Mouse (Mus musculus): ENCODE results near the gene 1700019D03Rik.

The 1700019D03Rik gene

DNA sequence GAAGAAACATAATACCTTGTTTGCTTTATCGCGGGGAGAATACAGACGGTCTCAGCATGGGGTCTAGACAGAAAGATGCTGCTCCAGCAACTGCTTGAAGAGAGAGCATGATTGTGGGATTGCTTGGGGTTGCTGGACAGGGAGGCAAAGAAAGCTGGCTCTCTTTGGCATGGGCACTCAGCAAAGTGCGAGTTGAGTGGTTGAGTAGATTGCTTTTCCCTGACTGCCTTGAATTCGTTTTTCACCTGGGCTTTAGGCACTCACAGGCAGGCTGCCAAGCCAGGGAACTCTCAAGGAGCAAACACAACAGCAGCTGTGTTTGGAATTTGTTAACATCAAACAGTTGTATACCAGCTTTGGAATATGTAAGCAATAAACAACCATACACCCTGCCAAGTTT lies at the start of gene 1700019D03Rik:
1700019D03Rik (minus strand) TSS at position 101 of the 400 bp plus-strand sequence.
- DNase-seq (ENCODE audit: low spot score), result no peak

GRCm38 (mm10) chr1:53063921-53064320 lies 43.9 kb upstream of the 1700019D03Rik start:
- DNase-seq (ENCODE audit: low spot score), result no peak

DNA sequence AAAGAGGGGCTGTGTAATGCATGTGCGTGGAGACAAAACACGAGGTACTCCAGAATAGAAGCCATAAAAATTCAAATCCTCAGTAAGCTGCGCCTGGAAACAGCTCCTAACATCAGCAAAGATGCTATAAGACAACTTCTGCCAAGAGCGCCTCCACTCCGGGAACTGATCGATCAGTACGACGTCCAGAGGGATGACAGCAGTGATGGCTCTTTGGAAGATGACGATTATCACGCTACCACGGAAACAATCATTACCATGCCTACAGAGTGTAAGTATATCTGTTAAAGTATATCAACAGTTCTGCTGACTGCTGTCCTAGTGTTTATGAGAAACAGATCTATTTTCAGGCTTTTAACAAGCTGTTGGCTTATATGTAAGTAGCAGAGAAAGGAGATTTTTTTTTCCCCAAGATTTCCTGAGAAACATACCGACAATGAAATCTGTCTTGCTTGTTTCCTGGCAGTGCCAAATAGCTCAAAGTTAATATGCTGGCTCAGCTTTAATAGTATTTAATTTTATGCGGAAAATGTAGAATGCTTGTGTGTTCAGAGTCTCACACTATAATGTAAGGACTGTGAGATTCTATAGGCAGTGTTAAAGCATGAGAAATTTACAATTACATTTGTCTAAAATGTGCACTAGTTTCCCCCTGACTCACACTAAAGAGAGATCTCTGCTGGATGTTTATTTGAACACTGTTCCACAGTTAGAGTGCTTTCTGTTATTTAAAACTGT lies 42.1 kb upstream of the 1700019D03Rik start:
- DNase-seq (ENCODE audit: low spot score), result no peak

DNA sequence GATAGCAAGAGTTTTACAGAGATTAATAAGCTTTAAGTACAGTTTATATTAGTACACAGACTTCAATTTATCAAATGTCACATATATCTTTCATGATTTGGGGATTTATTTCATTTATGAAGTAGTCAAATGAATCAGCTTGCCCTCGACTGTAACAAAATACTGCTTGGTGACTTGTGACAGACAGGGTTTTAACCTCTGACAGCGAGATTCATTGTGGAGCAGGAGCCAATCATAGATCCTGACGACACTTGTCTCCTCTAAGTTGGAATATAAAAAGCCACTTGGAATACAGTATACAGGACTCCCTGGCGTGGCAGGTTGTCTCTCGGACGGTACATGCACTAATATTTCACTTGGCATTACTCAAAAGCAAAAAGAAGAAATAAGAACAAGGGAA lies 41.4 kb upstream of the 1700019D03Rik start, which contains the start of gene Mstn:
Mstn (plus strand) TSS at position 301 of the 400 bp plus-strand sequence.
- no peak for DNase-seq (ENCODE audit: low spot score)

GRCm38 (mm10) chr1:53060499-53060898 lies 40.5 kb upstream of the 1700019D03Rik start:
- DNase-seq (ENCODE audit: low spot score), result no peak

- DNase-seq (ENCODE audit: low spot score), result no peak
These were observed 39.1 kb upstream of the 1700019D03Rik start for GRCm38 (mm10) chr1:53059106-53059505.

GRCm38 (mm10) chr1:53053087-53054022 lies 33.4 kb upstream of the 1700019D03Rik start:
- DNase-seq (ENCODE audit: low spot score), result peak; percentile 58

DNA sequence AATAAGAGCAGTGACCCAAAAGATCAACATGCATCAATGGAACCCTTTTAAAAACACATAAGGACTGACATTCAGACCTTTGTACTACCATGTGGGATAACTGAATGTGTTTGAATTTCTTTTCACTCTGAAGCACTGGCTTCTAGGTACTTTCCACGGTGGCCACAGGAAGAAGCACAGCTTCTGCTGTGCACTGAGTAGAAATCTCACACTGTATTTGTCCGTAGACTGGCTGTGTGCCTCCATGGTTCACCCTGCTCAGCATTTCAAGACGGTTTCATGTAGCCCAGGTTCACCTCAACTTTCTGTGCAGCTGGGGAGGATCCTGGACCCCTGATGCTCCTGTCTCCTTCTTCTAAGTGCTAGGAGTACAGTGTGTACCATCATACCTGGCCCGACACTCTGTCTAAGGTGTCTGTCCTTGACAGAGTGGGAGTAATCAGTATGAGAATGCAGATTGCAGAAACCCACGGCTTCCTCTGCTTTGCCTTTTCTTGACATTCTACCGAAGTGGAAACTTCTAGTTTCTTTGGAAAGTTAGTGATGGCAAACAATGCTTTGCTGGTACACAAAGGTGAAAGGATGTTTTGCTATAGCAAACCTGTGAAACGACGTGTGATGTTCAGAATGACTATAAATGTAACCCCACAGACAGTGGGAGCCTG lies 29.9 kb upstream of the 1700019D03Rik start:
- no peak for DNase-seq (ENCODE audit: low spot score)

GRCm38 (mm10) chr1:53037443-53037871 lies 17.5 kb upstream of the 1700019D03Rik start:
- no peak for DNase-seq (ENCODE audit: low spot score)

- DNase-seq (ENCODE audit: low spot score), result no peak
These were observed 12.6 kb upstream of the 1700019D03Rik start for GRCm38 (mm10) chr1:53032550-53032949.

GRCm38 (mm10) chr1:53018746-53019505 lies 1.1 kb downstream of the 1700019D03Rik start:
- DNase-seq (ENCODE audit: low spot score), result no peak

GRCm38 (mm10) chr1:53015606-53016005 lies 4.4 kb downstream of the 1700019D03Rik start:
- no peak for DNase-seq (ENCODE audit: low spot score)

DNA sequence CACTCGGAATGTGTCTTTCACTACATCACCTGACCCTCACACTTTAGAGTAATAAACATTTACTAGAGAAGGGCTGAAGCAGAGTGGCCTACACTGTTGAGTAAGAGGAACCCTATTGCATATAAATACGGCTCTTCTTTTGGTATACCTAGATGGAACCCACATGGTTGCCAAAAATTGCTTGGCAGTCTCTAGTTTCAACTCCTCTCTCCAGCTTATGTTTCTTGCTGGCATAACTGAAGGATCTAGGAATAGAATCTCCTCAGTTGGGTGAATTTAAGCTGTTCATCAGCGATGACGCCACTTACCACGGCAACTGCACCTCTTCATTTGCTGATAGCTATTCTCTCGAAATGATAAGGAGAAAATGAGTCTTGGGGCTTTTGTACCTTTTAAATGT lies 5.3 kb downstream of the 1700019D03Rik start:
- DNase-seq (ENCODE audit: low spot score), result no peak

DNA sequence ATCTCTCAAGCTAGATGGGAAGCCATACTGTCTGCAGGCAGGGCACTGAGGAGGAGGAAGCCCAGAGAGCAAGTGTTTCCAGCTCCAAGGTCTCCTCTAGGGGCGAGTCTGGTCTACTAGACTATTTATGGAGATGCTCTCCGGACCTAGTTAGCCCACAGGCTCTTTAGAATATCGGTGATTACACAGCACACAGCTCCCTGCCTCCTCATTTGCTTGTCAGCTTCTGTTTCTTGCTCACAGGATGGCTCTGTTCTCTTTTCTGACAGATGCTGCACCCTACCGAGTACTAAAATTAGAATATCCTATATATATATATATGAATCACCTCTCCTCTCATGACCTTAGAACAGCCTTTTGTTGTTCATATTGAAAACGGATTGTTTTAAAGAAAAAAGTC lies 33.3 kb downstream of the 1700019D03Rik start:
- DNase-seq (ENCODE audit: low spot score), result no peak

DNA sequence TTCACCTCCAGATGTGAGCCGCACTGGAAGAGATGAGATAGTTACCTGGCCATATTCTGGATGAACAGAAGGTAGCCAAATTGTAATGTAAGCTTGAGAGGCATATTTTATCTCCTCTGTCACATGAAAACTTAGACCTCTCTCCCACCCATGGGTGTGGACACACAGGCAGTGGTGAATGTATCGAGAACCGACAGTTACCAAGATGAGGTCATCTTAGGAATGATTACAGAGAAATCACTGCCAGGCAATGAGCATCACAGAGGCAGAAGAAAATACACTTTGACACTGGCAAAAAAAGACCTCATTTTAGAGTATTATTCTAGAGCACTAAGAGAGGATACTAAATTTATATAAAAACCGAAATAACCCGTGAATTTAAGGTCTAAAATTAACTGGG lies 46.8 kb downstream of the 1700019D03Rik start:
- no peak for DNase-seq (ENCODE audit: low spot score)

DNA sequence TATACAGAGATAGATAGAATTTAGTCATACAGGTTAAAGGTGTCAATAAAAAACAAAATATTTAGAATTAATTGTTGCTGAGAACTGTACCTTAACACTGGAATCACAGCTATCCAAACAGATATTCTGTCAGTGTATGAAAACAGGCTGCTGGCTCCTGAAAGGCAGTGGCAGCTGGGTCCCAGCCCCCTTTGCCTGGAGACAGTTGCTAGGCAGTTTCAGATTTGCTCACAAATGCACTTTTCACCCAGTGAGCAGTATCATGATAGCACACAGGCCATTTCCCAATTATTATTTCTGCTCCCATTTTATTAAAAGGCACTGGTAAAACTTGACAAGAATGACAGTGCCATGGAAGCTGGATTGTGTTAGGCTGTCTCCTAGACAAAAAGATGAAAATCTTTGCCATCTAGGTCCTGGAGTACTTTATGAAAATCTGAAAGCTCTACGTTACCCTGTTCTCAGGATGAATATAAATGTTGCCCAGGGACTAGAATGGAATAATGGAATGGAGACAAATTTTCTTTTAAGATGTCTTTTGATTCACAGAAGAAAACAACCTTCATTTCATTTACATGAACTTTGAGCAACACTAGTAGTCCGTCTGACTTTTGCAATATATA lies 48.0 kb downstream of the 1700019D03Rik start:
- DNase-seq (ENCODE audit: low spot score), result no peak

GRCm38 (mm10) chr1:52964581-52964980 lies 55.4 kb downstream of the 1700019D03Rik start:
- DNase-seq (ENCODE audit: low spot score), result no peak

- no peak for DNase-seq (ENCODE audit: low spot score)
These were observed 56.9 kb downstream of the 1700019D03Rik start for GRCm38 (mm10) chr1:52963097-52963496.

DNA sequence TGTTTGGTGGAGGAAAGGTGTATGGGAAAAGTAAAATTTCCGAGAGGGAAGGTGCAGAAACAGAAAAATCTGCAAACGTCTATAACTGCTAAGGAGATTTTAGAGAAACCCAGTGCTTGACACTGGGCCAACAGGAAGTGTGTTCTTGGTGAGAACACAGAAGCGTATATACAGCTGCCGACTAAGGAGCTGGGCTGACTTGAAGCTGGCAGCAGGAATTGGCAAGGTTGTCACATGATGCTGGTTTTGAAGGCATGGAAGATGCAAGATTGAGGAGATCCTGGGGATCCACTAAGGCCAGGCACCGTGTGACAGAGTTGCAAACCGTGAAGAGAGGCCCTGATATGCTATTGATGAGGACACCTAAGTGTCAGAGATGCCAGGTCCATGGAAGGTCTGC lies 59.8 kb downstream of the 1700019D03Rik start:
- no peak for DNase-seq (ENCODE audit: low spot score)

DNA sequence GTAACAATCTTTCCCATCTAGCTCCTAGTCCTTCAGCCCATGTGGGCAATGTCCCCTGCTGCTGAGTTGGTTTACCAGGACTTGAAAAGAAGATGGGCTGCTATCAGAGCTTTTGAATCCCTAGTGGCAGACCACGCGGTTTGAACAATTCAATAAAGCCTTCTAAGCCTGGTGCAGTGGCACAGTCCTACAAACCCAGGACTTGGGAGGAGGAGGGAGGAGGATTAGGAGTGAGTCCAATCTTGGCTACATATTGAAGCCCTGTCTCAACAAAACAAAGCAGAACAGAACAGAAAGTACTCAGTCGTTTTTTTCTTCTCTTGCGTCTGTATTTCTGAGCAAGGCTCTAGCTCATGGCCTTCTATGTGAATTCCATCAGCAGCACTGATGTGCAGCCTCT lies 63.2 kb downstream of the 1700019D03Rik start:
- no peak for DNase-seq (ENCODE audit: low spot score)

- DNase-seq (ENCODE audit: low spot score), result peak; percentile 57
These were observed 64.9 kb downstream of the 1700019D03Rik start for GRCm38 (mm10) chr1:52955102-52955501.

Measured in urinary bladder, postnatal 25 days (tissue).